Mouse (Mus musculus) retina, adult 2 months (tissue): Measurements from ENCODE around the gene Rpsa.

Source experiments
- DNase-seq: peaks from one replicate; pipeline ENCODE4 v3.0.0-alpha.2; 2012; ENCODE audit warnings: low read depth, low spot score

Rpsa gene

GRCm38 (mm10) chr9:120167826-120168225 is 40.3 kb downstream of the Rpsa start:
- no peak for DNase-seq

- no peak for DNase-seq
Measured at GRCm38 (mm10) chr9:120171295-120171694, 43.8 kb downstream of the Rpsa start.

- no peak for DNase-seq
Measured at GRCm38 (mm10) chr9:120174436-120175137, 47.1 kb downstream of the Rpsa start.

- DNase-seq, result no peak
Measured at GRCm38 (mm10) chr9:120178813-120179212, 51.3 kb downstream of the Rpsa start.
